Mouse (Mus musculus): ENCODE data around the gene Snx33.

GRCm38 (mm10) chr9:56922746-56923145, 5.4 kb downstream of the Snx33 start:
- TF ChIP-seq EP300 (IDR thresholded peaks at IDR 0.05; ENCODE audit: low read depth): no peak
- TF ChIP-seq CTCF (IDR thresholded peaks at IDR 0.05; ENCODE audit: low read depth): no peak
